Mouse (Mus musculus) midbrain, postnatal 0 days (tissue): Measurements from ENCODE around the gene Zfp90. TPM values are rescaled to one million over a fixed set of nuclear protein-coding genes. Genes with fewer than 3 reads are reported as not detected.

Source experiments
- ATAC-seq: fragments of 200-750 bp; cut with Nextera tagmentation; 2 replicates; pipeline ENCODE4 v1.8.0; 2017; ENCODE audit warnings: moderate number of reproducible peaks, mild to moderate bottlenecking, moderate TSS enrichment, moderate library complexity; ENCODE audit not compliant: low FRiP score
- DNase-seq: peaks from one replicate; pipeline ENCODE4 v3.0.0-alpha.2; 2015; ENCODE audit warnings: low spot score
- H3K27ac ChIP-seq: fragments of 300-500 bp; sonication (generic); 2 replicates; pipeline ENCODE4 v1.5.1; 2014; ENCODE audit warnings: low read depth, mild to moderate bottlenecking, low read length, mixed read lengths
- H3K27me3 ChIP-seq: fragments of 300-500 bp; sonication (generic); 2 replicates; pipeline ENCODE4 v1.6.1; 2014; ENCODE audit warnings: low read length, control low read depth, mixed read lengths; ENCODE audit not compliant: insufficient read depth
- H3K36me3 ChIP-seq: fragments of 300-500 bp; sonication (generic); 2 replicates; pipeline ENCODE4 v1.6.1; 2014; ENCODE audit warnings: low read length, control low read depth, mixed read lengths; ENCODE audit not compliant: insufficient read depth
- H3K4me1 ChIP-seq: fragments of 300-500 bp; sonication (generic); 2 replicates; pipeline ENCODE4 v1.6.1; 2014; ENCODE audit warnings: mild to moderate bottlenecking, control low read depth, antibody characterized with exemption, low read length, mixed read lengths; ENCODE audit not compliant: insufficient read depth
- H3K4me2 ChIP-seq: fragments of 300-500 bp; sonication (generic); 2 replicates; pipeline ENCODE4 v1.6.1; 2014; ENCODE audit warnings: low read depth, mild to moderate bottlenecking, low read length, mixed read lengths; ENCODE audit not compliant: poor library complexity, severe bottlenecking
- H3K4me3 ChIP-seq: fragments of 300-500 bp; sonication (generic); 2 replicates; pipeline ENCODE4 v1.5.1; 2014; ENCODE audit warnings: low read depth, mild to moderate bottlenecking, low read length, moderate library complexity
- H3K9ac ChIP-seq: fragments of 300-500 bp; sonication (generic); replicated peaks from 2 replicates; pipeline ENCODE4 v1.6.1; 2014; ENCODE audit warnings: mild to moderate bottlenecking, low read length, moderate library complexity, mixed read lengths; ENCODE audit not compliant: poor library complexity, severe bottlenecking
- H3K9me3 ChIP-seq: fragments of 300-500 bp; sonication (generic); 2 replicates; pipeline ENCODE4 v1.6.1; 2016; ENCODE audit warnings: low read length, control low read depth
- CTCF ChIP-seq: IDR thresholded peaks from 2 replicates; pipeline ENCODE4 v1.5.1; 2016; ENCODE audit warnings: antibody characterized with exemption, mild to moderate bottlenecking
- whole genome bisulfite sequencing: fragments of 180-500 bp; shearing (Covaris S2); extraction: QIAGEN DNeasy Blood & Tissue Kit; methylation state at CpG from one replicate; pipeline ENCODE4 v1.1.7; 2014; 5-methylcytosine and 5-hydroxymethylcytosine counted together
- polyA plus RNA-seq: library from polyadenylated mRNA; unstranded; fragments of >200 nt; fragmentation: Nextera tagmentation; extraction: Ambion mirVana; gene quantifications from 2 replicates; pipeline ENCODE4 v1.2.1, GENCODE M21; 2015
- total RNA-seq: library from RNA; depleted of rRNA; stranded (reverse); fragments of >200 nt; gene quantifications from 2 replicates; pipeline ENCODE4 v1.2.3, GENCODE M21; 2014

The Zfp90 gene
- total and polyA plus RNA-seq, 2 experiments from 2014 or later, result 30.4 to 34.8 TPM

DNA sequence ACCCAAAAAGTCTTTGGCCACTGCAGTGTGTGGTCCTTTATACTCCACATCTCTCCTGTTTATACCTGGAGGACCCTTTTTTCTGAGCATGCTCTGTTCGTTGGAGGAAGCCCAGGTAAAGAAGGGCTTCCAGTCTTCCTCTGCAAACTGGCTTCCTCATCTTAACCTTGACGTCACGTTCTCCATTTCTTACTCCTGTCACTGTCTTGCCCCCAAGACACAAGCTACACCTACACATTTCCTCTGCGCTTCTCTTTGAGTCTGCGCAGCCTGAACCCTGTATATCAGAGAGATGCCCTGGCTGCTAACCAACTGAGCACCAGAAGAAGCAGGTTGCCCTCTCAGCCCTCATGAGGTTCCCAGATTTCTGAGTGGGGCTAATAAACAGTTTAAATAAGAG is 35.8 kb upstream of the Zfp90 start:
- no peaks in the 10 kb centered on the region for H3K4me1 ChIP-seq
- H3K4me3 ChIP-seq, result no peak overlapping the region
- no peak overlapping the region for H3K4me2 ChIP-seq
- no peaks in the 10 kb centered on the region for H3K27me3 ChIP-seq
- H3K9me3 ChIP-seq, result no peaks in the 10 kb centered on the region
- no peak for ATAC-seq
- 87% methylated on average over 5 of the region's 5 CpGs for WGBS
- no peaks in the 10 kb centered on the region for H3K36me3 ChIP-seq
- H3K27ac ChIP-seq, result no peak overlapping the region
- TF ChIP-seq CTCF, result no peak
- no peak overlapping the region for H3K9ac ChIP-seq
- no peak for DNase-seq

DNA sequence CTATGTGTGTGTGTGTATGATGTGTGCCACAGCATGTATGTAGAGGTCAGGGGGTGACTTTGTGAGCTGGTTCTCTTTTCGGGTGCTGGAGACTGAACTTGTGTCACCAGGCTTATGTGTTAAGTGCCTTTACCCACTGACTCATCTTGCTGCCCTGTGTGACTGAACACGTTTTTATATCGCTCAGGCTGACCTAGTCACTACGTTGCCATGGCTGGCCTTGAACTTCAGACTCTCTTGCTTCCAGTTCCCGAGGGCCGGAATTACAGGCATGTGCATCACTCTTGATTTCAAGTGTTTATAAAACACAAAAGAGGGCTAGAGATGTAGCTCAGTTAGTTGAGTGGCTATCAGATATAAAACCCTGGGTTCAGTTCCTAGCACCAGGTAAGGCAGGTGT is 34.1 kb upstream of the Zfp90 start:
- DNase-seq, result no peak
- no peaks in the 10 kb centered on the region for H3K9me3 ChIP-seq
- ATAC-seq, result no peak
- 89% methylated on average over 6 of the region's 6 CpGs for WGBS
- H3K27ac ChIP-seq, result no peak overlapping the region
- H3K4me3 ChIP-seq, result no peak overlapping the region
- no peak overlapping the region for H3K9ac ChIP-seq
- TF ChIP-seq CTCF, result no peak
- H3K36me3 ChIP-seq, result no peaks in the 10 kb centered on the region
- H3K27me3 ChIP-seq, result no peaks in the 10 kb centered on the region
- no peaks in the 10 kb centered on the region for H3K4me1 ChIP-seq
- H3K4me2 ChIP-seq, result no peak overlapping the region

- Histone ChIP-seq H3K9me3 (no peaks in the 10 kb centered on the region), H3K27me3 (no peaks in the 10 kb centered on the region), H3K4me3 (no peak overlapping the region), H3K4me2 (no peak overlapping the region), H3K4me1 (no peaks in the 10 kb centered on the region), H3K36me3 (no peaks in the 10 kb centered on the region), H3K27ac (no peak overlapping the region), H3K9ac (no peak overlapping the region)
- no peak for TF ChIP-seq CTCF
- ATAC-seq (no peak), DNase-seq (no peak)
- WGBS, result 65% methylated on average over 9 of the region's 9 CpGs
These were observed 27.2 kb upstream of the Zfp90 start for GRCm38 (mm10) chr8:106387801-106388415.

GRCm38 (mm10) chr8:106394493-106394892 is 20.6 kb upstream of the Zfp90 start:
- no peak for ATAC-seq
- H3K4me2 ChIP-seq, result no peak overlapping the region
- no peaks in the 10 kb centered on the region for H3K36me3 ChIP-seq
- no peaks in the 10 kb centered on the region for H3K4me1 ChIP-seq
- no peak for TF ChIP-seq CTCF
- no peak overlapping the region for H3K27ac ChIP-seq
- DNase-seq, result no peak
- no peak overlapping the region for H3K9ac ChIP-seq
- H3K27me3 ChIP-seq, result no peaks in the 10 kb centered on the region
- 94% methylated on average over 4 of the region's 4 CpGs for WGBS
- no peaks in the 10 kb centered on the region for H3K9me3 ChIP-seq
- H3K4me3 ChIP-seq, result no peak overlapping the region

DNA sequence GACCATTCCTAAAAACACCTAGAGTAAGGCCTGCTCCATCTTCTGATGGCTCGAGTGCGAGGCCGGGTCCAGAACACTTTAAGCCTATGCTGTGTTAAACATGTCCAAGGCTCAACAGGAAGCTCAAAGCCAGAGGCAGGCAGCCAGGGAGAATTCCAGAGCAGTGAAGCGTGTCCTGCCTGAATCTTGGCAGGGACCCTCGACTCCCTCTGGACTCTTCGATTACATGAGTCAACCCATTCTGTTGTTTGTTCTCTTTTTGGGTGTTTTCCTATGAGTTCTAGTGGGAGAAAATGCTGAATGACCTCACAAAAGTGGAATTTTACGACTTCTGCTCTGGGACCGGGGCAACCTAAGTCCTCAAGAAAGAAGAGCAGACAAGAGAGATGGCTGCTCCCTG is 15.4 kb upstream of the Zfp90 start:
- no peak for TF ChIP-seq CTCF
- no peak overlapping the region for H3K4me3 ChIP-seq
- no peaks in the 10 kb centered on the region for H3K36me3 ChIP-seq
- no peak overlapping the region for H3K4me2 ChIP-seq
- no peaks in the 10 kb centered on the region for H3K27me3 ChIP-seq
- ATAC-seq (no peak), DNase-seq (peak; percentile 76)
- H3K4me1 ChIP-seq, result no peaks in the 10 kb centered on the region
- 48% methylated on average over 8 of the region's 8 CpGs for WGBS
- no peaks in the 10 kb centered on the region for H3K9me3 ChIP-seq
- no peak overlapping the region for H3K9ac ChIP-seq
- no peak overlapping the region for H3K27ac ChIP-seq

- no peak overlapping the region for H3K4me3 ChIP-seq
- DNase-seq (no peak), ATAC-seq (no peak)
- WGBS, result 53% methylated on average over 5 of the region's 5 CpGs
- H3K36me3 ChIP-seq, result no peaks in the 10 kb centered on the region
- no peaks in the 10 kb centered on the region for H3K27me3 ChIP-seq
- no peak overlapping the region for H3K9ac ChIP-seq
- H3K4me1 ChIP-seq, result no peaks in the 10 kb centered on the region
- H3K27ac ChIP-seq, result no peak overlapping the region
- no peak for TF ChIP-seq CTCF
- H3K4me2 ChIP-seq, result no peak overlapping the region
- no peaks in the 10 kb centered on the region for H3K9me3 ChIP-seq
These were observed 14.9 kb upstream of the Zfp90 start for GRCm38 (mm10) chr8:106400181-106400580.
